Mouse (Mus musculus): ENCODE data around the gene Slc2a12.

- TF ChIP-seq CTCF (IDR thresholded peaks at IDR 0.05; ENCODE audit: extremely low read depth, insufficient read length, insufficient replicate concordance, low read depth, low read length) = no peak
- TF ChIP-seq POLR2A (IDR thresholded peaks at IDR 0.05; ENCODE audit: low read depth, low read length) = no peak
These were observed 43.8 kb upstream of the Slc2a12 start for GRCm38 (mm10) chr10:22601046-22601445.

Data from small intestine, adult 2 months (tissue).